Mouse (Mus musculus): ENCODE data around the gene Tfec.

The Tfec gene

DNA sequence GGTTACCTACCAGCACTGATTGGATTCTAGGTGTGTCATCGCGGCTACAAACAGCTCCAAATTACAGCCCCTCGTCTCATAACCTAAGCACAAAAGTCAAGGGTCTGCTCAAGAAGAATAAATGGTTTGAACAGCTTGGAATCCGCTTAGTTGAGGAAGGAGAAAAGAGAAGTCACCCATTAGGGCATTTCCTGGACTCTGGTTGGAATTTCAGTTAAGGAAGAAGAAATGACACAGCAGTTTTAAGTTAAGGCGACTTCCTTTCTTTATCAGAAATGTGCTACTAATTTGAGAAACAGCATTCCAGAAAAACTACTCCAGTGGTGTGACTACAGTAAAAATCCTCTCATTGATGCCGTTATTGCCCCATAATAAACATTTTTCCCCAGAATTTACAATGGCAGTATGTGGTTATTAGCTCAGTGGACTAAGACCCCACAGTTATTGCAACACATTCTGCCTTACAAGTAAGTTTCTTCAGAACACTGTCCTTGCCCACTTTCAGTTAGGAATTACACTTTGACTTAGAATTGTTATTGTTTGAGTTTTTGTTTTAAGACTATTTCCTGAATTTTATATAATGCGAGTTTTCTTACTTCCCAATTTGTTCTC is at the start of gene Tfec:
Gene Tfec (minus strand): TSS at position 191 of the 612 bp plus-strand sequence.
- DNase-seq (ENCODE audit: low spot score) = no peak

DNA sequence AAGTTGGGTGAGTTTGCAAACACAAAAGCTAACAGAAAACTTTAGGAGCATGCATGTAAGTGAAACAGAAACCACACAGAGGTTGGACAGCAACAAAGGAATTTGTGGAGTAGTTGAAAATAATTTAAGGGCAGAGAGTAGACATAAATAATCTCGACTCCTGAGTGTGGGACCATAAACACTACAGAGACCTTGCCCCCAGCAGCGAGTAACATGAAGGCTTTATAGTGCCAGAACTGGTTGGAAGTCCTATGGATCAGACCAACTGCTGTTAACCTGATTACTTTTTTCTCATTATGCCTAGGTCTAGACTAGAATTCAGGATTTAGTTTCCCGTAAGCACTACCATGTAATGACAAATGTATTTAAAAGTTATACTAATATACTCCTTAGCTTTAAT is 49.6 kb upstream of the Tfec start:
- no peak for DNase-seq (ENCODE audit: low spot score)

DNA sequence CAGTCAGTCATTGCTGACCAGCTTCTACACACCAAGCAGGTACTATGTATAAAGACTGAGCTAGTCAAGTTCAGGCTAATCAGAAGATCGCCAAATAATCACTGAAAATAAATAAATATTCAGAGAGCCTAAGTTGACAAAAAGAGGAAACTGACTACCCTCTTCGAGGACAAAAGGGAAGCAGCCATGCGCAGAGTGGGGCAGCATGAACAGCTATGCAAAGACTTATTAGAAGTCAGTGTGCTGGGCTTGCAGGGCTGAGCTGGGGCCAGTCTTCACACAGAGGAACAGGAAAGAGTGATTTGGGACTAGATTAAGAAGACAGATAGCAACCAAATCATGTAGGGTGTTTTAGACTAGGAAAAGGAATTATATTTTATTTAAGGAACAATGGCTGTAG is 45.3 kb upstream of the Tfec start:
- no peak for DNase-seq (ENCODE audit: low spot score)

DNA sequence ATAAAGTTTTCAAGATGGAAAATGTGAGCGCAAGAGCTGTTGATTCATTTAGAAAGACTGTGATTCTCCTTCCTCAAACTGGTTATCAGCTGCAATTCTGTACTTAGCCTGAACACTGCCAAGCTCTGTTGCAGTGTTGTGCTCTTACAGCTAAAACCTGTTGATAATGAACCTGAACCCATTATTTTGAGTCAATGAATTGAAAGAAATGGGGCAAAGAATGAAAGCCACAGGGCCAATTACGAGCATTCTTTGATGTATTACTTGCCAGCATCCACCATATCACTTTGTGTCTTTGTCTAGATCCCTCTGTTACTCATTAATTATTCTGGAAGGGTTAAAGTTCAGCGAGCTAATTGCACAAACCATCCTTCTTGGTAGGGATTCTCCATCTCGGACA is 44.2 kb upstream of the Tfec start:
- DNase-seq (ENCODE audit: low spot score) = no peak

DNA sequence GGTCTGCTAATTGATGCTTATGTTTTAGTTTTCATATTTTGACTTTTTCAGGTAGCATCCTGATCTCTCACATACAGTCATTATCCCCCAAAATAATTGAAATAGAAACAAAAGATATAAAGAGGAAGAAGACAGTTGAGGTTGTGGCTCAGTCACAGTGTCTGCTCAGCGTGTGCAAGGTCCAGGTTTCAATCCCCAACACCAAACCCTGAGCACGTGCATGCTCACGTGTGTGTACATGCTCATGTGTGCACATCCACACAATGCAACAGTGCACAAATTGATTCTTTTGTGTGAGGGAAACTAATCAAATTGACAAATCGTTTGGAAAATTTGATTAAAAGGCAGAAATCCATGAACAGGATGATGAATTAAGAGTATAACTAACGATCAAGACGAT is 32.8 kb upstream of the Tfec start:
- DNase-seq (ENCODE audit: low spot score) = no peak

DNA sequence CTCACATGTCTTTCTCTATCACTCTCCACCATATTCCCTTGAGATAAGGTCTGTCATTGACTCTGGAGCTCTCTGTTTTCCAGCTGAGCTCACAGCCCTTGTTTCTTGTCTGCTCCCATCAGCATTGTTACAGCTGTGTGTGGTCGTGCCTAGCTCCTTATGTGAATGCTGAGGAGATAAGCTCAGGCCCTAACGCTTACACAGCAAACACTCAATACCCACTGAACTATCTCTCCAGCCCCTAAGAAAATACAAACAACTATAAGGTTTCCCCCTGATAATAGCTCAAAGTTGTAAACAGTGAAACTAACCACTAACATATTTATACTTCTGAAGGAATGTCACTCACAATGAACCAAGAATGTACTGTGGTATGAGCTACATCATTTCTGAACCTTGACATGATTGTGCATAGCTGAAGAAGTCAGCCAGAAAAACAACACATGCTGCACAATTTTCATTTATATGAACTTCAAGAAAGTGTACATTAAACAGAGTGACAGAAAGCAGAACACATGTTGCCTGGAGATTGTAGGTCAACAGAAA is 21.9 kb upstream of the Tfec start:
- DNase-seq (ENCODE audit: low spot score) = no peak

DNA sequence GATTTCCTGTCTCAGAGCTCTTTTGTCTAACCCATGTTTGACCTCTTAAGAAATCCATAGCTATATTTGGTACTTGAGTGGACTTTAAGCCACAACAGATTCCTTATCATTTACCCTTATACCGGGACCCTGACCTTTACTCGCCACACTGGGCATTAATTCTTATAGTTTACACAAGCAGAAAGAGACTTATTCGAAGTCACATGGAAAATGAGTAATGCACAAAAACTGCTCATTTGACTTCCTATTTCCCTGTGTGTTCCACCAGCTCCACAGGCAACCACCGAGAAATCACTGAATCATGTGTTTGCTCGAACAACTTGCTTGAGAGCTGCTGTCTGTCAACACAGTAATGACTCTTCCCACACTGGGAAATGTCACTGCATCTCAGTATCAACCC is 6.4 kb downstream of the Tfec start:
- no peak for DNase-seq (ENCODE audit: low spot score)

DNA sequence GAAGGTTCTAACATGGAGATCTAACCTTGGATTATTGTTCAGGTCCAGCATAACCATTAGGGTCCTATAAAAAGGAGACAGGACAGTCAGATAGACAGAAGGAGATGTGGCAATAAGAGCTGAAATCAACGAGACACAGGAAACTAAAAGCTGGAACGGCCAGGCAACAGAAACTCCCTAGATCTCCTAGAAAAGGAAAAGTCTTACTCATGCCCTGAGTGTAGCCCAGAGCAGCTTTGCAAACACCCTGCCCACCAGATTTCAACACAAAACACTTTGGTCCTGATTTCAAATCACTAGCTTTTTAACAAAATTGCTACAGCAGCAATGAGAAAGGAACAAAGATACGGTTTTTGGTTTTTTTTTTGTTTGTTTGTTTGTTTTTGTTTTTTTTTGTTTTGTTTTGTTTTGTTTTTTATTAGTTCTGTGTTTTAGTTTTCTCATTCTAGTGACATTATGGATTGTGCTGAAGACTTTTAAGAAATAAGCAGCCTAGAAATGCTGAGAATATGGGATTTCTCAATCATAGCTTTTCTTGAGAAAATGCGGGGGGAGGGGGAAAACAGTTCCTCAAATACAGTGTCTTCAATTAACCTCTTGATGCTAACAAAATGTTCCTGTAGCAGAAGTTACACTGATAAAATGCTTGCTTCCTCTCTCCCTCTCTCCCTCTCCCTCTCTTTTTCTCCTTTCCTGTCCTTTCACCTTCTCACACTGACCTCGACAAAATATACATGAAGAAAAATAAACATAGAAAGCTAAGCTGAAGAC is 14.5 kb downstream of the Tfec start:
- DNase-seq (ENCODE audit: low spot score) = no peak

DNA sequence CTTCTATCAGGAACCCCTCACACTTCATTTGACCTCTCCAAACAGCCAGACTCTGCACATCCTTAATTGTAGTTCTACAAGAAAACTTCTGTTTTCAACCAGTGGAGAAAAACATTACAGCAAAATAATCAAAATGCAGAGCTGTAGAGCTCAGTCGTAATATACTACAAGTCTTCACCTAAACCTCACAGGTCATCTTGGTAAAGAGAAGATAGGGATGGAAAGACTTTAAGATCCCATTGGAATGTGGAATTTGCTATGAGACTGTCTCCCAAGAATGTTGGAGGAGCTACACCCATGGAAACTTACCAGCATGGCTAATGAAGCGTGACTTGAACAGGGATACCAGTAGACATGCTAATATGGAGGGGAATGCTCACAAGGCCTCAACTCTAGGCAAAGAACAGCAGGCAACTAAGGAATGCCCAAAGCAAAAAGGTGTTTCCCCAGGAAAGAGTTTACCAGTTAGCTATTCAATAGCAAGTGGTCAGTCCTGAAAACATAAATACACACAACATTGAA is 24.2 kb downstream of the Tfec start:
- no peak for DNase-seq (ENCODE audit: low spot score)

DNA sequence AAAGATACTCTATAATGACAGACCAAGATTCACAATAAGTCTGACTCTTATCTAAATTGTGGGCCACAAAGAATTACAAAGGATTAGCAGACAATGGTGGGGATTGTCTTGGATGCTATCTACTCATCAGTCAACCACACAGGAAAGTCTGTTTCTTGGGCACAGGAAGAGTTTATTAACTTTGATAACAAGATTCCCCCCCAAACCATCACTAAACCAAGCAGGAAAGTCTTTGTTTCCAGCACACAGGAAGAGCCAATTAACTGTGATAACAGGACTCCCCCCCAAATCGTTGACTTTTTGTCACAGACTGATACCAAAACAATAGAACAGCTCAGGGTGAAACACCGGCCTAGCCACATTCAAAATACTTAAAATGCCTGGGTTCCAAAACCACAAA is 28.2 kb downstream of the Tfec start:
- DNase-seq (ENCODE audit: low spot score) = no peak

DNA sequence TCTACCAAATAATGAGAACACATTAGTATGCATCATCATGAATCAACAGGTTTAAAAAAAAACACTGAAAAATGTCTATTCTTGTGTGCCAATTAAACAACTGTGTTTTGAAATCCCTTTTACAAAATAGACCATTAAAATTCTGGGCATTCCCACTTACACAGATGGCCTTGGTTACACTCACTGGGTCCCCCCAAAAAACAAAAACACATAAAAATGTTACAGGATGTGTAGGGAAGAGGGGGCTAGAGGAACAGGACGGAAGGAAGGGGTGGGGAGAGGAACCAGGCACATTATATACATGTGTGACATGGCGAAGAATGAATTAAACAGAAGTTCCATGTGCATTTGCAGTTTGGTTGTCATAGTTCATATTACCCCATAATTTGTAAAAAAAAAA is 29.9 kb downstream of the Tfec start:
- DNase-seq (ENCODE audit: low spot score) = no peak

DNA sequence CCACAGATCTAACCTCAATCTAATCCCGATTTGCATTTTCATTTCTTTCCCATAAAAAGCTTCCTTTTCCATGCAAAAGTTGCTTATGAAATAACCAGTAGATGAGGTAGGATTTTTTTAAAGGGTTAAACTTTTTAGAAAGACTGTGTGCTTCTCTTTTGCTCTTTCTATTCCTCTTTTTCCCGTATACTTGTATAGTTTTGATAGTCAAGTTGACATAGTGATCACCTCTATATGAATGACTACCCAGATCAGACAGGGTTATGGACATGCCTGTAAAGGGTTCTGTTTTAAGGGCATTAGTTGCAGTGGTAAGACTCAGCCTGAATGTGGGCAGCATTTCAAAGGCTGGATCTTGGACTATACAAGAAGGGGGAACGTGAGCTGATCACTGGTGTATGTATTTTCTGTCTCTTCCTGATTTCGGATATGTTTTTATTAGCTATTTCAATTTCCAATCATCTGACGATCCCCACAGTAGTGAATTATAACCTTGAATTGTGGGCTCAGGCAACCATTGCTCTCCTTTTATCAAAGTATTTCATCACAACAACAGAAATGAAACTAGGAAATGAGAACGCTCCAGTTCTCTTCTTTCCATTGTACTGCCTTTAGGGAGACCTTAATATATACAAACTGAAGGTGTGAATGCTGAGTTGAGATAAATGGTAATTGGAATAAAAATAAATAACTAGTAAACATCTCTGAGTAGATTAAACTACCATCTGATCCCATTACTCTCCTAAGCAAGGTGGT is 35.3 kb downstream of the Tfec start:
- no peak for DNase-seq (ENCODE audit: low spot score)

DNA sequence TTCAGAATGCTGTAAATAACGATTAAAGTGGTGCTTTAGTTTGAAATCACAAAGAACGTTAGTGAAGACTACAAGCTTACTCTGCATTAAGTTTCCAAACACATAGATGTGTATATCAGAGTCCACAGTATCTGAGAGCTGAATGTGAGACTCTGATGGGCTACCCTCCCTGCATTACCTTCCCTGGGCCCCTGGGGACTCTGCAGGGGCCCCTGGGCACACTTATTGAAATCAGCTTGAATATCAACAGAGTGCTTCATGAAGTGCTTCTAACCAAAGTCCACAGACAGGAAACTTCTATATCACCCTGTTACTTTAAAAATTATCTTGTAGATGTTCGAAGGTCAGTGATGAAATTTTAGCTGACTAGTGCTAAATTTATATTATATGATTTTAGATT is 36.2 kb downstream of the Tfec start:
- DNase-seq (ENCODE audit: low spot score) = no peak

DNA sequence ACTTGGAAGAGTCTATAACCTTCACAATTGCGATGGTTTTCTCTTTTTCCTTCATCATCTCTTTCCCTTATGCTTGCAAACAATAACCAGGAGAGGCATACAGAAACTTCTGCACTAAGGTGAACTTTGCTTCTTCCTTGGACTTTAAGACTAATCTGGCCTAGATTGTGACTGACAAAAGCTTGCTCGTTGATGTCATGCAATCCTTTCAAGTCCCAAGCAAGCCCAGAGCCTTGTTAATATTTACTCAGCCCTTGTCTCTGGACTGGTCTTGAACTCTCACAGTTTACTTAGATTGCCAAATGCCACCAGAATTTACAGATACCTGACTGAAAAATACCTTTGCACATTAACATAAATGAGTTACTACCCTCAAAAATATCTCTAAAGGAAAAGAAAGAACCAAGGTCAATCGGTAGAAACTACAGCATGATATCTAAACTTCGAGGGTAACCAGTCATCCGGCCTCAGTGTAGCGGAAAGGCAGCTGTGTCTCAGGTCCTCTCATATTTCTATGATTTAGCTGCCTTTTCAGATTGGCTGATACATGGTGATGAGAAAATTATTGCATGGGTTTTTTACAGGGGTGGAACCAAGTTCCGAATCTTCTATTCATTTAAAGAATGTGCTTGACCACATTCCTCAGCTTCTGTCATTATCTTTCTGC is 42.2 kb downstream of the Tfec start:
- DNase-seq (ENCODE audit: low spot score) = no peak

DNA sequence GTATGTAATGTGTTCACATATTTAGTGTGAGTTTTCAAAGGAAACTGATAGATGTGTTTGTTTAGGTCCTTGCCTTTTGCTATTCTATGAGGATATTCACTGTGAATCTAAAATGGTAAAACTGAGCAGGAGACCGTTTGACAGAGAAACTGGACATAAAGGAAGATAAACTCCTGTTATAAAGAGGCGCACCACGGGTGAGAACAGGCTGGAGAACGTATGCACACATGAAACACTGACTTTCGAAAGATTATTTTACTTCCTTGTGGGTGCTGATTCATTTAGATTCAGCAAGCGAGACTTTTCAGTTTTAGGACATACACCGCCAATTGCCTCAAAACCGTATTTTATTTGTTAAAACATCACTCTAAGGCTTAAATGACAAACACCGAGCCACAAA is 43.3 kb downstream of the Tfec start:
- DNase-seq (ENCODE audit: low spot score) = no peak

DNA sequence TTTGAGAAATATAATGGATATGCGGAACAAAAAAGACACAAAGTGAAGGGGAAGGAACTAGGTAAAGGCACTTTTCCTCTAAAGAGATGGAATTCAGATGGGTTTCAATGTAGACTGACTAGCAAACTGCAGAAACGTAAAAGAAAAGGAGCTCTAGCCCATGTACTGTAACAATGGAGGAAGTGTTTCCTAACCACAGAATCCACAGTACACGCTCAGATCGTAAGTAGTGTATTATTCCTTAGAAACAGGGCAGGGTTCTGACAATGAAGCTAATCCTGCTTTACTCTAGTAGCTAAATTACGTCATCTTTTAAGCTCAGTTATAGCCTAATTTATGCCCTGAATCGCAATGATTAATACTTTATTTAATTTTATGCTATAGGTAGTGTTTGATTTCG is 51.7 kb downstream of the Tfec start:
- no peak for DNase-seq (ENCODE audit: low spot score)

DNA sequence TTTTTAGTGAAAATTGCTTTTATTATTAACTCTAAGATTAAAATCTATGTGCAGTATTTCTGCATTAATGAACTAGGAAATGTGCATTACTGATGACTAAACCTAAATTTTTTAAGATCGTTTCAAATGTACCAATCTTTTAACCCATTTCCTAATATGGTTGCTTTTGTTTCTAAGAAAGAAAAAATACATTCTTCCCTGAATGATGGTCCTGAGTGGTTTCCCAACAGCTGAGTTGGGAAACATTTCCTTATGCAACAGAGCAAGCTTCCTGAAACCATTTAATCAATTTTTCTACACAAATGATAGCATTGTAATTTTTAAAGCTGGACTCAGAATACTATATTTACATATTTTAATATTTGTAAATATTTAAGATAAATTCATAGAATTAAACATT is 62.6 kb downstream of the Tfec start:
- no peak for DNase-seq (ENCODE audit: low spot score)

DNA sequence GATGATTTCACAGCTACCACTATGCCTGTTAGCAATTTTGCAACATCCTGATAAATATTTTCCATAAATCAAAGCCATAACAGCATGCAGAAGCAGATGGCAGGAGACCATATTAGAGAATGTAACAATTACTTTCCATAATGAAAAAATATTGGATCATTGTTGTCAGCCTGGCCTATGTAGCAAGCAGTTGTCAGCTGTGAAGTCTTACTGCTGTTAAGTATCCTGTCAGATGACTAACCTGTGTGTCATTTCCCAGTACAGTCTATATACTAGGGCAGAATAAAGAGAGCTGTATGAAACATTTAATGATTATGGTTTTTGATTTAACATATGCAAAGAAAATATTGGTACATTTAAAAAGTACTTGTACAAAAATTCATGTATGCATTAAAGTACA is 69.9 kb downstream of the Tfec start:
- DNase-seq (ENCODE audit: low spot score) = no peak

DNA sequence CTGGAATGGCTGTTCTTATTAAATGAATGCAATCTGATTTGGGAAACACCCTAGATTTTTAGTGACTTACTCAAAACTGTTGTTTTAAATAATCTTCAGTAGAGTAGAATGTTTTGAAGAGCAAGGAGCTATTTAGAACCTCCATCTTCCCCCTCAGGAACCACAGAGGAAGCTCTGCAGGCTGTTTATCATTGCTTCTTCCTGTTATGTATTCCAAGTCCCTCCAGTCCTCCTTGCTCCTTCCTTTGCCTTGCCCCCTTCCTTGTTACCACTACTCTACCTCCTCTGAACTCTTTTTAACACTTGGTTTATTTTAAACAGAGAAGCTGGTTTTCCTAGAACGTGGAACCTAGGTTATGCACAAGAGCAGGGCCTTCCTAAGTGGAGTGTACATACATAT is 76.3 kb downstream of the Tfec start:
- no peak for DNase-seq (ENCODE audit: low spot score)

DNA sequence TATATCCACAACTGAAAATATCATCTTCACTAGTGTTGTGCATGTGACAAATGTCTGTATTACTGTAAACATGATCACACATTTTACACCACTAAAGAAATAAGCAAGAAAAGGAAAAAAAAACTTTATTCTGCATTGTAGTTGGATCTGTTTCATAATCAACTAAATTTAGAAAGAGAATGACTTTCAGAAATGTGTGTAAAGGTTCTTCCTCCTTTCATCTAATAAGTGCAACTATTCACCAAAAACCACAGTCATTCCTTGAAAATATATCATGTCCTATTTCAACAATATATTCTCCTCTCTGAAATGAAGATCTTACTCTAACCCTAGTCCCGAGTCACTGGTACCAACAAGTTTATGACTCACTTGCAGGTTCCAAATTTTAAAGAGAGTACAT is 91.9 kb downstream of the Tfec start:
- no peak for DNase-seq (ENCODE audit: low spot score)

DNA sequence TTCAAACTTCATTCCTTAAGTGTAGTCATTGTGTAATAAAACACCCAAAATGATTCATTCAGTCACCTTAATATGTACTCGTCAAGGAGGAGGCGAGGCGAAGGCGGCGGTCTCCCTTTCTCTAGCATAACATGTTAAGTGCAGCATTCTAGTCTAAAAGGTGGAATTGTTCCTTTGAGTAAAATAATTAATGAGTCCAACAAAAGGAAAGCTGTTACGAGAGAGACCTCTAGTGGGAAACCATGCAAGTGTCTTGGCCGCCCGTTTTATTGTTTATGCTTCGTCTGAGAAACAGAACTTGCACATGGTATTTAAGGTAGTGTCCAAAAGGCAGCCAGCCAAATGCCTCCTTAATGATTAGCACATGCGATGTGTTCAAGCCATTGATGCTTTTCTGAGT is 100.6 kb downstream of the Tfec start:
- no peak for DNase-seq (ENCODE audit: low spot score)

DNA sequence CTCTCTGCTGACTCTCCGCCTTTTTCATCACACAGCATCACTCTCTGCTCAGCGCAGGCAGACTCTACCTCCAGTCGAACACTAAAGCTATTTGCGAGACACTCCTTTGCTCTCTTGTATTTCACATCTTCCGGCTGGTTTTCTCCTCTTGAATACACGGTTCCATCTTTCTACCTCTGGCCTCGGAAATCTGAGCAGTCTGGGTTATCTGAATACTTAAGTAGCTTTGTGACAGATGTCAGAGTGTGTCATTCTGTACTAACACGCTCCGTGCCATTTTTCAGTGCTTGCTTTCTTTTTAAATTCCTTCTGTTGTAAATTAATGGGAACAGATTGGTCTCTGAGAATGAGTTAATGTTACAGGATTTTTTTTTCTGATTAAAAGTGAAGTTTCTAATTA is 101.3 kb downstream of the Tfec start:
- DNase-seq (ENCODE audit: low spot score) = no peak

Data from c-Kit-positive CD71-positive TER-119-positive erythroid progenitor cells, embryonic 14.5 days (primary cell).